Mouse (Mus musculus): ENCODE data around the gene Zfp791. TPM values are rescaled to one million over a fixed set of nuclear protein-coding genes. Genes with fewer than 3 reads are reported as not detected.
"Not testable (repeated sequence)": the region's sequence is repeated elsewhere in the genome, so short reads cannot be mapped to it uniquely, and the experiment has no call there.

The Zfp791 gene
- polyA plus RNA-seq, 1 experiment from 2014 or later: 1.6 TPM

DNA sequence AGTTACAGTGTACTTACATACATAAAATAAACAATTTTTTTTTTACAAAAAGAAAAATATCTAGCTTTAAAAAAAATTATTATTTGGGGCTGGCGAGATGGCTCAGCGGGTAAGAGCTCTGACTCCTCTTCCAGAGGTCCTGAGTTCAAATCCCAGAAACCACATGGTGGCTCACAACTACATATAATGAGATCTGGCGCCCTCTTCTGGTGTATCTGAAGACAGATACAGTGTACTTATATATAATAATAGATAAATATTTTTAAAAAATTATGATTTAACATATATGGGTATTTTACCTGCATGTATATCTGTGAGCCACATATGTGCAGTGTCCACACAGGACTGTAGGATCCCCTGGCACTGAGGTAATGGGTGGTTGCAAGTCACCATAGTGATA lies 36.7 kb downstream of the Zfp791 start:
- TF ChIP-seq CTCF (IDR thresholded peaks at IDR 0.05) (peak; percentile 27), EP300 (IDR thresholded peaks at IDR 0.05) (no peak)
- WGBS: 83% methylated on average over 3 of the region's 3 CpGs

DNA sequence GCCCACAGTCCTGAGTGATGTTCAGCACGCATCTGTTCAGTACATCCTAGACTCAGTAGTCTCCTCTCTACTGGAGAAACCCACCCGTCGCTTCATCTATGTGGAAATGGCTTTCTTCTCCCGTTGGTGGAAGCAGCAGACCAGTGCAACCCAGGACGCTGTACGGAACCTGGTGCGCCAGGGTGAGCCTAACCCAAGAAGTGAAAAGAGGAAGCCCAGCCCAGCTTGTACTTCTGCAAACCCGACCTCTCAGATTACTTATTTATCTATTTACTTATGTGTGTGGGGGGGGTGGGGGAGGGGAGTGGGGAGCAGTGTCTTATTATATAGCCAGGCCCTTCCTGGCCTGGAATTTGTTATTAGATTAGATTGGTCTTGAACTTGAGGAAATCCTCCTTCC lies 38.3 kb downstream of the Zfp791 start:
- no peaks in the 10 kb centered on the region for H3K27me3 ChIP-seq (replicated peaks; ENCODE audit: insufficient read depth, low read length)
- H3K36me3 ChIP-seq (ENCODE audit: insufficient read depth, low read length): peaks cover 10% of the 10 kb centered on the region; the same call in 1 of the 2 replicates
- peaks cover 4% of the 10 kb centered on the region for H3K4me1 ChIP-seq (ENCODE audit: insufficient read depth, low read depth, low read length)
- DNase-seq (ENCODE audit: low spot score) (no peak), ATAC-seq (no peak)
- WGBS: 71% methylated on average over 8 of the region's 8 CpGs
- H3K9me3 ChIP-seq (ENCODE audit: low read length): no peaks in the 10 kb centered on the region
- TF ChIP-seq EP300 (IDR thresholded peaks at IDR 0.05): no peak
- no peak for TF ChIP-seq CTCF (IDR thresholded peaks at IDR 0.05)
- no peak overlapping the region for H3K27ac ChIP-seq (ENCODE audit: low read length)
- H3K4me2 ChIP-seq (replicated peaks; ENCODE audit: low read depth, low read length): no peak overlapping the region; the same call in 1 of the 2 replicates
- H3K4me3 ChIP-seq (ENCODE audit: low read depth, low read length): no peak overlapping the region
- no peak overlapping the region for H3K9ac ChIP-seq (replicated peaks; ENCODE audit: low read depth)

More for the DNA sequence above, 36.7 kb downstream of the Zfp791 start:
- Histone ChIP-seq H3K4me2 (replicated peaks; ENCODE audit: low read depth, low read length) (no peak overlapping the region), H3K27me3 (replicated peaks; ENCODE audit: insufficient read depth, low read length) (no peaks in the 10 kb centered on the region), H3K9ac (replicated peaks; ENCODE audit: low read depth) (no peak overlapping the region), H3K4me1 (ENCODE audit: insufficient read depth, low read depth, low read length) (peaks cover 3% of the 10 kb centered on the region), H3K9me3 (ENCODE audit: low read length) (no peaks in the 10 kb centered on the region), H3K4me3 (ENCODE audit: low read depth, low read length) (no peak overlapping the region), H3K27ac (ENCODE audit: low read length) (no peak overlapping the region), H3K36me3 (ENCODE audit: insufficient read depth, low read length) (peaks cover 10% of the 10 kb centered on the region; the same call in 1 of the 2 replicates)
- DNase-seq (ENCODE audit: low spot score) (no peak), ATAC-seq (no peak)

DNA sequence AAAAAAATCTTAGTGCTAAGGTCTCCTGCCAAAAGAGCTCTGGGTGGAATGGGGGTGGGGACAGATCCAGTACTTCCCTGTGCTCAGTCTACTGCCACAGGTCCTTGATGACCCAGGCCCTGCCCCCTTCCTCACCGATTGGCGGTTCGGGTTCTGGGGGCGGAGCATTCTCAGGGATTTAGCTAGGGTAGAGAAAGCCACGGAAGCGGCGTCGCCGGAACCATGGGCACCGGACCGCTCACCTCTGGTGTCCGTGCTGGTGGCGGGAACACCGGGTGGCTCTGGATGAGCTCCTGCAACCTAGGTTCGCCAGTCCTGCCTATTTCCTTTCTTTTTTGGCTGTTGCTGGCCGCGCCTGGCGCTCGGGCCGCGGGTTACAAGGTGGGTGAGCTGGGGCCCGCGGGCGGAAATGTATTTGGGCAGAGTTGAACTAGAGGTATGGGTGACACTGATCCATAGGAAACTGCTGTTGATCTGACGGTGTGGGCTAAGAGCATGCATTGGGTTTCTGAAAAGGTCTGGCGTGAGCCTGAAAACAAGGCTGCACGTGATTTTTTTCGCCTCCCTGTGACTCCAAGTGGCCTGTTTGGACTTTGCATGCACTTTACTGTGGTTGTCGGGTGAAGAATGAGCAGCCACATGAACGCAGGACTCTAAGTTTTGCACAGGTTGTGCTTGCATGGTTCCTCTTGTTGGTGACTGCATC lies 39.6 kb downstream of the Zfp791 start, which contains the start of gene Man2b1:
TSS of gene Man2b1 (plus strand) at position 163 of the 706 bp plus-strand sequence.
- Histone ChIP-seq H3K9me3 (ENCODE audit: low read length) (no peaks in the 10 kb centered on the region), H3K4me1 (ENCODE audit: insufficient read depth, low read depth, low read length) (peaks cover 4% of the 10 kb centered on the region), H3K4me2 (replicated peaks; ENCODE audit: low read depth, low read length) (peak within 1 kb of the TSS; percentile 92), H3K36me3 (ENCODE audit: insufficient read depth, low read length) (peaks cover 10% of the 10 kb centered on the region; the same call in 1 of the 2 replicates), H3K4me3 (ENCODE audit: low read depth, low read length) (peak within 1 kb of the TSS; percentile 70), H3K27me3 (replicated peaks; ENCODE audit: insufficient read depth, low read length) (no peaks in the 10 kb centered on the region), H3K27ac (ENCODE audit: low read length) (peak within 1 kb of the TSS; percentile 67; the same call in 1 of the 2 replicates), H3K9ac (replicated peaks; ENCODE audit: low read depth) (peak within 1 kb of the TSS; percentile 75)
- ATAC-seq: peak; percentile 97
- TF ChIP-seq CTCF (IDR thresholded peaks at IDR 0.05) (peak; percentile 60), EP300 (IDR thresholded peaks at IDR 0.05) (no peak)
- DNase-seq (ENCODE audit: low spot score): peak; percentile 97
- WGBS: 2% methylated on average over 30 of the region's 30 CpGs

DNA sequence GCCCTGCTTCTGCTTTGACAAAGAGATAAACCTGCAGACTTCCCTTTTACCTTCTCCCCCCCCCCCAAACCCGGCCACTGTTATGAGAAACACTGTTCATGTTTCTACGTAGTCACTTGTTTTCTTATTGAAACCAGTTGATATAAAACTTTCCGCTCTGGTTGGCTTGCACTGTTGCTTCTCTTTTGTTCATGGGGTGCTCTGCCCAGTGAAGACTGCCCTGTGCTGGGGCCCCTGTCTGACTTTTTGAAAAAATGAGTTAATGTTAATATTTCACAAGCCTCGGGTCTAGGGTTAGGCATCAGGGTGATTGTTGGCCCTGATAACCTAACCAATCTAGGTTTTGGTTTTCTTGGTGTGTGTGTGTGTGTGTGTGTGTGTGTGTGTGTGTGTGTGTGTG lies 40.7 kb downstream of the Zfp791 start:
- not testable (repeated sequence) for H3K9me3 ChIP-seq (ENCODE audit: low read length); ATAC-seq; H3K9ac ChIP-seq (replicated peaks; ENCODE audit: low read depth); H3K4me2 ChIP-seq (replicated peaks; ENCODE audit: low read depth, low read length); H3K36me3 ChIP-seq (ENCODE audit: insufficient read depth, low read length); H3K27ac ChIP-seq (ENCODE audit: low read length); H3K4me1 ChIP-seq (ENCODE audit: insufficient read depth, low read depth, low read length); DNase-seq (ENCODE audit: low spot score); H3K27me3 ChIP-seq (replicated peaks; ENCODE audit: insufficient read depth, low read length); H3K4me3 ChIP-seq (ENCODE audit: low read depth, low read length)
- 77% methylated on average over 4 of the region's 4 CpGs for WGBS

DNA sequence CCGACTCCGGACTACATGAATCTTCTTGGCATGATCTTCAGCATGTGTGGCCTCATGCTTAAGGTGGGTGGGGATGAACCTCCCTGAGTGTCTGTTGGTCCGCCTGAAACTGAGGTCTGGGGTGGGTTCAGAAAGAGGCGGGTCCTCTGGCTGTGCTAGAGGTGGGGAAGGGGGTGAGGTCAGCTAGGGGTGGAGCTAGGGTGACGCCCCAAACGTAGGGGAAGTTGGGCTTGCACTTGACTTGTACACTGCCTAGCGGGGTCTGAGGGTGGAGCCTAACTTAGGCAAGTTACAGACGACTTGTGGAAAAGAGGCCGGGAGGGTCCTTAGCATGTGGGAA lies 41.7 kb downstream of the Zfp791 start, which contains the start of gene Wdr83:
TSS of gene Wdr83 (minus strand) at position 91 of the 340 bp plus-strand sequence.
- Histone ChIP-seq H3K27ac (ENCODE audit: low read length) (peak within 1 kb of the TSS; percentile 79), H3K9me3 (ENCODE audit: low read length) (no peaks in the 10 kb centered on the region), H3K4me1 (ENCODE audit: insufficient read depth, low read depth, low read length) (peaks cover 4% of the 10 kb centered on the region), H3K9ac (replicated peaks; ENCODE audit: low read depth) (peak within 1 kb of the TSS; percentile 88), H3K36me3 (ENCODE audit: insufficient read depth, low read length) (no peaks in the 10 kb centered on the region), H3K4me3 (ENCODE audit: low read depth, low read length) (peak within 1 kb of the TSS; percentile 75), H3K4me2 (replicated peaks; ENCODE audit: low read depth, low read length) (peak within 1 kb of the TSS; percentile 96), H3K27me3 (replicated peaks; ENCODE audit: insufficient read depth, low read length) (no peaks in the 10 kb centered on the region)
- peak; percentile 44 for ATAC-seq
- peak; percentile 74 for DNase-seq (ENCODE audit: low spot score)
- TF ChIP-seq EP300 (IDR thresholded peaks at IDR 0.05) (no peak), CTCF (IDR thresholded peaks at IDR 0.05) (no peak)
- WGBS: under 1% methylated on average over 9 of the region's 9 CpGs

GRCm38 (mm10) chr8:85080532-85081215 lies 42.2 kb downstream of the Zfp791 start, which contains the start of gene Wdr83os:
Wdr83os (plus strand) TSS chr8:85080740.
- DNase-seq (ENCODE audit: low spot score) (peak; percentile 75), ATAC-seq (0 out of 2 replicates have a peak, but pooled peaks have one; percentile 21)
- H3K27ac ChIP-seq (ENCODE audit: low read length): peak within 1 kb of the TSS; percentile 79
- H3K4me3 ChIP-seq (ENCODE audit: low read depth, low read length): peak within 1 kb of the TSS; percentile 75
- H3K27me3 ChIP-seq (replicated peaks; ENCODE audit: insufficient read depth, low read length): no peaks in the 10 kb centered on the region
- TF ChIP-seq EP300 (IDR thresholded peaks at IDR 0.05) (peak; percentile 48; the same call in 1 of the 2 replicates), CTCF (IDR thresholded peaks at IDR 0.05) (no peak)
- under 1% methylated on average over 30 of the region's 30 CpGs for WGBS
- H3K9ac ChIP-seq (replicated peaks; ENCODE audit: low read depth): peak within 1 kb of the TSS; percentile 88
- H3K4me2 ChIP-seq (replicated peaks; ENCODE audit: low read depth, low read length): peak within 1 kb of the TSS; percentile 96
- peaks cover 4% of the 10 kb centered on the region for H3K4me1 ChIP-seq (ENCODE audit: insufficient read depth, low read depth, low read length)
- no peaks in the 10 kb centered on the region for H3K36me3 ChIP-seq (ENCODE audit: insufficient read depth, low read length)
- H3K9me3 ChIP-seq (ENCODE audit: low read length): no peaks in the 10 kb centered on the region

All from lung, postnatal 0 days (tissue).